Mouse (Mus musculus): Measurements from ENCODE around the gene Fam171a1.

Fam171a1 gene

GRCm38 (mm10) chr2:3138308-3138707 lies 24.3 kb downstream of the Fam171a1 start:
- no peak for DNase-seq (ENCODE audit: low spot score in 2 of 2)

GRCm38 (mm10) chr2:3139065-3139464 lies 25.0 kb downstream of the Fam171a1 start:
- DNase-seq (ENCODE audit: low spot score in 2 of 2), result no peak

GRCm38 (mm10) chr2:3139578-3139977 lies 25.6 kb downstream of the Fam171a1 start:
- no peak for DNase-seq (ENCODE audit: low spot score in 2 of 2)

GRCm38 (mm10) chr2:3140585-3140984 lies 26.6 kb downstream of the Fam171a1 start:
- no peak for DNase-seq (ENCODE audit: low spot score in 2 of 2)

GRCm38 (mm10) chr2:3141804-3142203 lies 27.8 kb downstream of the Fam171a1 start:
- DNase-seq (ENCODE audit: low spot score in 2 of 2), result no peak

- DNase-seq (ENCODE audit: low spot score in 2 of 2), result no peak
These were observed 30.3 kb downstream of the Fam171a1 start for GRCm38 (mm10) chr2:3144291-3144690.

GRCm38 (mm10) chr2:3147550-3148157 lies 33.6 kb downstream of the Fam171a1 start:
- DNase-seq (ENCODE audit: low spot score in 2 of 2), result no peak

- no peak for DNase-seq (ENCODE audit: low spot score in 2 of 2)
These were observed 34.7 kb downstream of the Fam171a1 start for GRCm38 (mm10) chr2:3148731-3149130.

GRCm38 (mm10) chr2:3150324-3150723 lies 36.3 kb downstream of the Fam171a1 start:
- no peak for DNase-seq (ENCODE audit: low spot score in 2 of 2)

GRCm38 (mm10) chr2:3151336-3151735 lies 37.3 kb downstream of the Fam171a1 start:
- no peak for DNase-seq (ENCODE audit: low spot score in 2 of 2)

GRCm38 (mm10) chr2:3154091-3154665 lies 40.2 kb downstream of the Fam171a1 start:
- no peak for DNase-seq (ENCODE audit: low spot score in 2 of 2)

- no peak for DNase-seq (ENCODE audit: low spot score in 2 of 2)
These were observed 41.0 kb downstream of the Fam171a1 start for GRCm38 (mm10) chr2:3154986-3155385.

GRCm38 (mm10) chr2:3157030-3157429 lies 43.0 kb downstream of the Fam171a1 start:
- no peak for DNase-seq (ENCODE audit: low spot score in 2 of 2)

GRCm38 (mm10) chr2:3157661-3158344 lies 43.8 kb downstream of the Fam171a1 start:
- DNase-seq (ENCODE audit: low spot score in 2 of 2), result no peak

GRCm38 (mm10) chr2:3158682-3159412 lies 44.8 kb downstream of the Fam171a1 start:
- no peak for DNase-seq (ENCODE audit: low spot score in 2 of 2)

GRCm38 (mm10) chr2:3161578-3161977 lies 47.6 kb downstream of the Fam171a1 start:
- DNase-seq (ENCODE audit: low spot score in 2 of 2), result no peak

- no peak for DNase-seq (ENCODE audit: low spot score in 2 of 2)
These were observed 49.6 kb downstream of the Fam171a1 start for GRCm38 (mm10) chr2:3163501-3164076.

- DNase-seq (ENCODE audit: low spot score in 2 of 2), result no peak
These were observed 51.1 kb downstream of the Fam171a1 start for GRCm38 (mm10) chr2:3165037-3165600.

GRCm38 (mm10) chr2:3165890-3166605 lies 52.0 kb downstream of the Fam171a1 start:
- no peak for DNase-seq (ENCODE audit: low spot score in 2 of 2)

- DNase-seq (ENCODE audit: low spot score in 2 of 2), result no peak
These were observed 54.8 kb downstream of the Fam171a1 start for GRCm38 (mm10) chr2:3168719-3169402.

- no peak for DNase-seq (ENCODE audit: low spot score in 2 of 2)
These were observed 55.4 kb downstream of the Fam171a1 start for GRCm38 (mm10) chr2:3169403-3169747.

Measured in thymus, postnatal 10 days (tissue).